Mouse (Mus musculus): ENCODE results near the gene Pea15a. TPM values are rescaled to one million over a fixed set of nuclear protein-coding genes. Genes with fewer than 3 reads are reported as not detected.

Gene Pea15a
- polyA plus RNA-seq, 1 experiment from 2014 or later = 26.0 TPM

- H3K27me3 ChIP-seq (replicated peaks) = no peaks in the 10 kb centered on the region
- WGBS (ENCODE audit: insufficient replicate concordance) = 94% methylated on average over 1 of the region's 1 CpGs
- H3K4me1 ChIP-seq = peaks cover 12% of the 10 kb centered on the region
- H3K9me3 ChIP-seq (replicated peaks) = no peaks in the 10 kb centered on the region
- H3K36me3 ChIP-seq = peaks cover 52% of the 10 kb centered on the region
- ATAC-seq = no peak
- no peak overlapping the region for H3K4me2 ChIP-seq
- no peak overlapping the region for H3K27ac ChIP-seq
- no peak overlapping the region for H3K4me3 ChIP-seq
- H3K9ac ChIP-seq = no peak overlapping the region
These were observed 44.6 kb downstream of the Pea15a start for GRCm38 (mm10) chr1:172162009-172162408.

DNA sequence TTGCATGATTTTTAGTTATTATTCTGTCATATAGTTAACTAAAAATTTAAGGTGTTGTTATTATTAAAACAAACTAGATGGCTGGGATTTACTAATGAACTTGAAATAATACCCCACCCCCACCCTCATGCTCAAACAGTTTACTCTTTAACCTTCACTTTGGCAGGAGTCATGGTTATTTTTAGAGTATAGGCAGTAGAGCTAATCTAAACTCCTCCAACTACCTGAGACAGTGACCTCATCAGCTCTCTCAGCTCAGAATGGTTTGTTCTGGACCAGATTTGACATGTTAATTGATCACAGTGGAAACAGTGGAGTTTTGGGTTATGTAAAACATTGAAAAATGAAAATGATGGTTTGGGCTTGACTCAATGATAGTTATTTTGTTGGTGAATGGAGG, 46.1 kb downstream of the Pea15a start:
- H3K9me3 ChIP-seq (replicated peaks) = no peaks in the 10 kb centered on the region
- H3K36me3 ChIP-seq = peaks cover 51% of the 10 kb centered on the region
- H3K27ac ChIP-seq = no peak overlapping the region
- no peak overlapping the region for H3K9ac ChIP-seq
- H3K27me3 ChIP-seq (replicated peaks) = no peaks in the 10 kb centered on the region
- no peak overlapping the region for H3K4me2 ChIP-seq
- no peak for ATAC-seq
- peaks cover 16% of the 10 kb centered on the region for H3K4me1 ChIP-seq
- H3K4me3 ChIP-seq = no peak overlapping the region

DNA sequence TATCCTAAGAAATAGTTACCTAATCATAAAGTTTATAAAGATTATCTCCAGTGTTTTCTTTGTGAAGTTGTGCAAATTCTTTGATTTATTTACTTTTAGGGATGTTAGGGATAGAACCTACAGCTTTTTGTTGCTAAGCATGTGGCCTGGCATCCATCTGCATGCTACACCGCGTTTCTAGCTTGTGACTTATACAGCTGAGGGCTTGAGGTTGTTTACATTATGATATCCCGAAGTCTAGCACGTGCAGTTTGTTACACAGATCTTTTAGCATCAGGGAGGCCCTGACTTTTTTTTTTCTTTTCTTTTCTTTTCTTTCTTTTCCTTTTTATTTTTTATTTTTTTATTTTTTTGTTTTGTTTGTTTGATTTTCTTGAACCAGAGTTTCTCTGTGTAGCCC, 46.6 kb downstream of the Pea15a start:
- no peak overlapping the region for H3K4me3 ChIP-seq
- 76% methylated on average over 4 of the region's 4 CpGs for WGBS (ENCODE audit: insufficient replicate concordance)
- peaks cover 50% of the 10 kb centered on the region for H3K36me3 ChIP-seq
- no peak overlapping the region for H3K27ac ChIP-seq
- ATAC-seq = no peak
- H3K4me1 ChIP-seq = peaks cover 19% of the 10 kb centered on the region
- H3K9me3 ChIP-seq (replicated peaks) = no peaks in the 10 kb centered on the region
- H3K4me2 ChIP-seq = no peak overlapping the region
- no peaks in the 10 kb centered on the region for H3K27me3 ChIP-seq (replicated peaks)
- H3K9ac ChIP-seq = no peak overlapping the region

GRCm38 (mm10) chr1:172155518-172155917, 51.1 kb downstream of the Pea15a start:
- Histone ChIP-seq H3K4me2 (no peak overlapping the region), H3K36me3 (peaks cover 73% of the 10 kb centered on the region), H3K9ac (no peak overlapping the region), H3K9me3 (replicated peaks) (no peaks in the 10 kb centered on the region), H3K4me3 (no peak overlapping the region), H3K27me3 (replicated peaks) (no peaks in the 10 kb centered on the region), H3K4me1 (peaks cover 38% of the 10 kb centered on the region), H3K27ac (no peak overlapping the region)
- no peak for ATAC-seq
- 82% methylated on average over 3 of the region's 3 CpGs for WGBS (ENCODE audit: insufficient replicate concordance)

GRCm38 (mm10) chr1:172154536-172154935, 52.1 kb downstream of the Pea15a start:
- no peaks in the 10 kb centered on the region for H3K9me3 ChIP-seq (replicated peaks)
- peaks cover 78% of the 10 kb centered on the region for H3K36me3 ChIP-seq
- no peak for ATAC-seq
- no peak overlapping the region for H3K9ac ChIP-seq
- no peaks in the 10 kb centered on the region for H3K27me3 ChIP-seq (replicated peaks)
- H3K27ac ChIP-seq = no peak overlapping the region
- WGBS (ENCODE audit: insufficient replicate concordance) = 88% methylated on average over 3 of the region's 3 CpGs
- no peak overlapping the region for H3K4me2 ChIP-seq
- peaks cover 42% of the 10 kb centered on the region for H3K4me1 ChIP-seq
- no peak overlapping the region for H3K4me3 ChIP-seq

DNA sequence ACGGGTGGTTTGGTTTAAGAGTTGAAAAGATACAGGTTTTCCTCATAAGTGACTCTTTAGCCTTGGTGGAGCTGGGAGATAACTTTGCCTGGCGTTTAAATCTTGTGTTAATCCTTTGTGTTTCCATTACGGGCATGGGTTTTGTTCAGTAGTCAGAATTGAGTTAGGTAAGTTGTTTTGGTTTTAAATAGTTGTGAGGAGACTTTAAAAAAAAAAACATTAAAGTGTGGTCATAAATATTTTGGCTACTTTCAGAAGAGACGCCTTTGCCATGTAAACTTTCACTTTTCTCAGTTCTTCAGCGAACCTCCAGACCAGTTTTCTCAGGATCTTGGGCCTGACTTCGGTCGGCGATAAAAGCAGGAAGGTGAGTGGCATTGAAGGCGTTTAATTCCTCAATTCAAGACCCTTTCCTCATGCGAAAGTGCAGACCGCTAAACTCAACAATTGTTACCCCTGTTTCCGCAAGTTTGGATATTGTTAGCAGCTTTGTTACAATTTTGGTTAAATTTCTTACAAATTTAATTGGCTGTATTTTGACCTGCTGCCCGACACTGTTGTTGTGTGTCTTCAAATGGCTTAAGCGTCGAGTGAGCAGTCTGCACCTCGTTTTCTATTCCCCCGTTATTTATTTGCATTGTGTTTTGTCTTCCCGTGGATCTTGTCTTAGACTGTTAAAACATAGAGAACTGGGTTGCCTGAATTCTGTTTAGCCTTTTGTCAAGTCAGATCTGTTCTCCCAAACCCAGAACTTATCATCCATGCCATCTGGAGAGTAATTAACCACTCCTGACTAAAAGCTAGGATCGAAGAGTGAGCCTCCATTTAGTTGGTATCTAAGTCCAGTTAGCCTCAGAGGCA, 57.4 kb downstream of the Pea15a start:
- ATAC-seq = peak; percentile 14; the same call in 1 of the 2 replicates
- H3K4me3 ChIP-seq = peak overlapping the region; percentile 89
- H3K9ac ChIP-seq = peak overlapping the region; percentile 97
- no peaks in the 10 kb centered on the region for H3K9me3 ChIP-seq (replicated peaks)
- H3K27me3 ChIP-seq (replicated peaks) = no peaks in the 10 kb centered on the region
- WGBS (ENCODE audit: insufficient replicate concordance) = 6% methylated on average over 19 of the region's 19 CpGs
- H3K27ac ChIP-seq = peak overlapping the region; percentile 95
- peak overlapping the region; percentile 71 for H3K4me2 ChIP-seq
- peaks cover 44% of the 10 kb centered on the region for H3K36me3 ChIP-seq
- peaks cover 35% of the 10 kb centered on the region for H3K4me1 ChIP-seq

- Histone ChIP-seq H3K4me3 (peak overlapping the region; percentile 89), H3K9me3 (replicated peaks) (no peaks in the 10 kb centered on the region), H3K4me2 (peak overlapping the region; percentile 71), H3K36me3 (peaks cover 36% of the 10 kb centered on the region), H3K9ac (peak overlapping the region; percentile 97), H3K27ac (peak overlapping the region; percentile 95), H3K4me1 (peaks cover 35% of the 10 kb centered on the region), H3K27me3 (replicated peaks) (no peaks in the 10 kb centered on the region)
- WGBS (ENCODE audit: insufficient replicate concordance) = under 1% methylated on average over 39 of the region's 40 CpGs
- ATAC-seq = peak; percentile 55
These were observed 58.2 kb downstream of the Pea15a start for GRCm38 (mm10) chr1:172148279-172148954.

GRCm38 (mm10) chr1:172147835-172148278, 58.7 kb downstream of the Pea15a start, which contains the start of gene Dcaf8:
Gene Dcaf8, plus strand, starts transcription at chr1:172148084.
- peaks cover 35% of the 10 kb centered on the region for H3K4me1 ChIP-seq
- H3K4me2 ChIP-seq = peak within 1 kb of the TSS; percentile 71
- peak within 1 kb of the TSS; percentile 97 for H3K9ac ChIP-seq
- peaks cover 31% of the 10 kb centered on the region for H3K36me3 ChIP-seq
- H3K4me3 ChIP-seq = peak within 1 kb of the TSS; percentile 89
- H3K27ac ChIP-seq = peak within 1 kb of the TSS; percentile 95
- H3K27me3 ChIP-seq (replicated peaks) = no peaks in the 10 kb centered on the region
- WGBS (ENCODE audit: insufficient replicate concordance) = 0% methylated on average over 42 of the region's 42 CpGs
- no peaks in the 10 kb centered on the region for H3K9me3 ChIP-seq (replicated peaks)
- peak; percentile 98 for ATAC-seq

Other genes with a start within 250 kb of the Pea15a start
- gene Vangl2, start 178.4 kb downstream of the Pea15a start, polyA plus RNA-seq (2016; fragmentation: Nextera tagmentation; extraction: Ambion mirVana) = 2.3 and 2.6 TPM in 2 replicates
- not detected in 2 replicates for gene Nhlh1, start 149.2 kb downstream of the Pea15a start, polyA plus RNA-seq (2016; fragmentation: Nextera tagmentation; extraction: Ambion mirVana)
- 92.8 and 96.5 TPM in 2 replicates for gene Copa, start 124.3 kb downstream of the Pea15a start, polyA plus RNA-seq (2016; fragmentation: Nextera tagmentation; extraction: Ambion mirVana)
- 45.6 and 47.8 TPM in 2 replicates for gene Ncstn, start 124.0 kb downstream of the Pea15a start, polyA plus RNA-seq (2016; fragmentation: Nextera tagmentation; extraction: Ambion mirVana)
- 55.0 and 56.8 TPM in 2 replicates for gene Pex19, start 80.0 kb downstream of the Pea15a start, polyA plus RNA-seq (2016; fragmentation: Nextera tagmentation; extraction: Ambion mirVana)
- 77.8 and 82.3 TPM in 2 replicates for gene Dcaf8, start 58.7 kb downstream of the Pea15a start, polyA plus RNA-seq (2016; fragmentation: Nextera tagmentation; extraction: Ambion mirVana)
- 0.08 and 0.32 TPM in 2 replicates for gene Casq1, start 13.1 kb upstream of the Pea15a start, polyA plus RNA-seq (2016; fragmentation: Nextera tagmentation; extraction: Ambion mirVana)
- gene Atp1a4, start 51.6 kb upstream of the Pea15a start, polyA plus RNA-seq (2016; fragmentation: Nextera tagmentation; extraction: Ambion mirVana) = not detected in 2 replicates
- gene Igsf8, start 54.8 kb upstream of the Pea15a start, polyA plus RNA-seq (2016; fragmentation: Nextera tagmentation; extraction: Ambion mirVana) = 19.0 and 20.5 TPM in 2 replicates
- 0.24 and 0.36 TPM in 2 replicates for gene Atp1a2, start 91.3 kb upstream of the Pea15a start, polyA plus RNA-seq (2016; fragmentation: Nextera tagmentation; extraction: Ambion mirVana)
- gene Kcnj9, start 122.5 kb upstream of the Pea15a start, polyA plus RNA-seq (2016; fragmentation: Nextera tagmentation; extraction: Ambion mirVana) = not detected in 2 replicates
- gene Kcnj10, start 134.4 kb upstream of the Pea15a start, polyA plus RNA-seq (2016; fragmentation: Nextera tagmentation; extraction: Ambion mirVana) = 0.02 and 0.07 TPM in 2 replicates
- gene Pigm, start 169.7 kb upstream of the Pea15a start, polyA plus RNA-seq (2016; fragmentation: Nextera tagmentation; extraction: Ambion mirVana) = 4.3 TPM in 2 replicates

All from liver, embryonic 12.5 days (tissue).